Mouse (Mus musculus): ENCODE data around the gene A930017K11Rik. TPM values are rescaled to one million over a fixed set of nuclear protein-coding genes. Genes with fewer than 3 reads are reported as not detected.

Gene A930017K11Rik
- polyA plus RNA-seq, 1 experiment from 2014 or later: 0.09 TPM

- no peaks in the 10 kb centered on the region for H3K9me3 ChIP-seq (ENCODE audit: control insufficient read depth)
- TF ChIP-seq CTCF (IDR thresholded peaks at IDR 0.05; ENCODE audit: low read depth): no peak
- no peaks in the 10 kb centered on the region for H3K4me1 ChIP-seq (replicated peaks; ENCODE audit: control insufficient read depth, insufficient read depth, low read length)
- WGBS: 95% methylated on average over 5 of the region's 5 CpGs
- no peak overlapping the region for H3K4me3 ChIP-seq (ENCODE audit: low read depth, low read length)
- no peak overlapping the region for H3K9ac ChIP-seq (ENCODE audit: low read depth, low read length)
- no peak overlapping the region for H3K27ac ChIP-seq (ENCODE audit: low read depth, low read length)
- peaks cover 66% of the 10 kb centered on the region; the same call in 1 of the 2 replicates for H3K36me3 ChIP-seq (ENCODE audit: control insufficient read depth, insufficient read depth)
- no peak overlapping the region for H3K4me2 ChIP-seq (replicated peaks; ENCODE audit: low read depth)
- no peak for ATAC-seq
- H3K27me3 ChIP-seq (replicated peaks; ENCODE audit: control insufficient read depth, insufficient read depth, low read length): no peaks in the 10 kb centered on the region
Observed at GRCm38 (mm10) chr17:25961566-25961965, 9.2 kb upstream of the A930017K11Rik start.

- Histone ChIP-seq H3K4me1 (replicated peaks; ENCODE audit: control insufficient read depth, insufficient read depth, low read length) (no peaks in the 10 kb centered on the region), H3K9ac (ENCODE audit: low read depth, low read length) (no peak overlapping the region), H3K36me3 (ENCODE audit: control insufficient read depth, insufficient read depth) (peaks cover 66% of the 10 kb centered on the region; the same call in 1 of the 2 replicates), H3K27ac (ENCODE audit: low read depth, low read length) (no peak overlapping the region), H3K9me3 (ENCODE audit: control insufficient read depth) (no peaks in the 10 kb centered on the region), H3K27me3 (replicated peaks; ENCODE audit: control insufficient read depth, insufficient read depth, low read length) (no peaks in the 10 kb centered on the region), H3K4me2 (replicated peaks; ENCODE audit: low read depth) (no peak overlapping the region), H3K4me3 (ENCODE audit: low read depth, low read length) (no peak overlapping the region)
- 87% methylated on average over 23 of the region's 23 CpGs for WGBS
- no peak for TF ChIP-seq CTCF (IDR thresholded peaks at IDR 0.05; ENCODE audit: low read depth)
- ATAC-seq: no peak
Observed at GRCm38 (mm10) chr17:25959630-25960467, 7.5 kb upstream of the A930017K11Rik start.

GRCm38 (mm10) chr17:25958771-25959494, 6.6 kb upstream of the A930017K11Rik start:
- H3K4me3 ChIP-seq (ENCODE audit: low read depth, low read length): no peak overlapping the region
- H3K9ac ChIP-seq (ENCODE audit: low read depth, low read length): no peak overlapping the region
- no peak overlapping the region for H3K27ac ChIP-seq (ENCODE audit: low read depth, low read length)
- H3K9me3 ChIP-seq (ENCODE audit: control insufficient read depth): no peaks in the 10 kb centered on the region
- 96% methylated on average over 11 of the region's 11 CpGs for WGBS
- no peaks in the 10 kb centered on the region for H3K4me1 ChIP-seq (replicated peaks; ENCODE audit: control insufficient read depth, insufficient read depth, low read length)
- no peaks in the 10 kb centered on the region for H3K27me3 ChIP-seq (replicated peaks; ENCODE audit: control insufficient read depth, insufficient read depth, low read length)
- no peak overlapping the region for H3K4me2 ChIP-seq (replicated peaks; ENCODE audit: low read depth)
- no peak for ATAC-seq
- TF ChIP-seq CTCF (IDR thresholded peaks at IDR 0.05; ENCODE audit: low read depth): no peak
- peaks cover 61% of the 10 kb centered on the region; the same call in 1 of the 2 replicates for H3K36me3 ChIP-seq (ENCODE audit: control insufficient read depth, insufficient read depth)

- H3K27me3 ChIP-seq (replicated peaks; ENCODE audit: control insufficient read depth, insufficient read depth, low read length): peaks cover 10% of the 10 kb centered on the region
- TF ChIP-seq CTCF (IDR thresholded peaks at IDR 0.05; ENCODE audit: low read depth): no peak
Observed at GRCm38 (mm10) chr17:25957586-25958051, 5.3 kb upstream of the A930017K11Rik start.

GRCm38 (mm10) chr17:25956631-25957030, 4.3 kb upstream of the A930017K11Rik start:
- no peak overlapping the region for H3K4me3 ChIP-seq (ENCODE audit: low read depth, low read length)
- peaks cover 38% of the 10 kb centered on the region; the same call in 1 of the 2 replicates for H3K36me3 ChIP-seq (ENCODE audit: control insufficient read depth, insufficient read depth)
- no peaks in the 10 kb centered on the region for H3K9me3 ChIP-seq (ENCODE audit: control insufficient read depth)
- H3K4me2 ChIP-seq (replicated peaks; ENCODE audit: low read depth): no peak overlapping the region
- no peak overlapping the region for H3K9ac ChIP-seq (ENCODE audit: low read depth, low read length)
- H3K4me1 ChIP-seq (replicated peaks; ENCODE audit: control insufficient read depth, insufficient read depth, low read length): no peaks in the 10 kb centered on the region
- no peak for ATAC-seq
- peaks cover 20% of the 10 kb centered on the region for H3K27me3 ChIP-seq (replicated peaks; ENCODE audit: control insufficient read depth, insufficient read depth, low read length)
- TF ChIP-seq CTCF (IDR thresholded peaks at IDR 0.05; ENCODE audit: low read depth): no peak
- no peak overlapping the region for H3K27ac ChIP-seq (ENCODE audit: low read depth, low read length)
- 87% methylated on average over 7 of the region's 7 CpGs for WGBS

More at GRCm38 (mm10) chr17:25957586-25958051, 5.3 kb upstream of the A930017K11Rik start:
- Histone ChIP-seq H3K27ac (ENCODE audit: low read depth, low read length) (no peak overlapping the region), H3K36me3 (ENCODE audit: control insufficient read depth, insufficient read depth) (peaks cover 48% of the 10 kb centered on the region; the same call in 1 of the 2 replicates), H3K9ac (ENCODE audit: low read depth, low read length) (no peak overlapping the region), H3K4me3 (ENCODE audit: low read depth, low read length) (no peak overlapping the region), H3K4me1 (replicated peaks; ENCODE audit: control insufficient read depth, insufficient read depth, low read length) (no peaks in the 10 kb centered on the region), H3K9me3 (ENCODE audit: control insufficient read depth) (no peaks in the 10 kb centered on the region), H3K4me2 (replicated peaks; ENCODE audit: low read depth) (no peak overlapping the region)
- ATAC-seq: no peak
- WGBS: 85% methylated on average over 14 of the region's 14 CpGs

GRCm38 (mm10) chr17:25956201-25956600, 3.8 kb upstream of the A930017K11Rik start:
- ATAC-seq: no peak
- 78% methylated on average over 7 of the region's 7 CpGs for WGBS

More at GRCm38 (mm10) chr17:25956201-25956600, 3.8 kb upstream of the A930017K11Rik start:
- no peak overlapping the region for H3K27ac ChIP-seq (ENCODE audit: low read depth, low read length)
- peaks cover 36% of the 10 kb centered on the region; the same call in 1 of the 2 replicates for H3K36me3 ChIP-seq (ENCODE audit: control insufficient read depth, insufficient read depth)
- no peaks in the 10 kb centered on the region for H3K9me3 ChIP-seq (ENCODE audit: control insufficient read depth)
- H3K4me2 ChIP-seq (replicated peaks; ENCODE audit: low read depth): no peak overlapping the region
- no peak for TF ChIP-seq CTCF (IDR thresholded peaks at IDR 0.05; ENCODE audit: low read depth)
- peaks cover 24% of the 10 kb centered on the region for H3K27me3 ChIP-seq (replicated peaks; ENCODE audit: control insufficient read depth, insufficient read depth, low read length)
- no peak overlapping the region for H3K4me3 ChIP-seq (ENCODE audit: low read depth, low read length)
- H3K4me1 ChIP-seq (replicated peaks; ENCODE audit: control insufficient read depth, insufficient read depth, low read length): no peaks in the 10 kb centered on the region
- H3K9ac ChIP-seq (ENCODE audit: low read depth, low read length): no peak overlapping the region

Data from intestine, postnatal 0 days (tissue).